Mouse (Mus musculus) gastrocnemius, adult 8-10 months (tissue): ENCODE measurements around the gene Tspan3. TPM values are rescaled to one million over a fixed set of nuclear protein-coding genes. Genes with fewer than 3 reads are reported as not detected.
A peak's percentile ranks its signal among the peaks of the same experiment; 100 is the strongest.

Experiments used
- DNase-seq, 2 experiments: peaks; one replicate each; pipeline ENCODE4 v3.0.0; 2022; ENCODE audit warnings: low spot score in 2 of 2
- total RNA-seq, 4 experiments: library from RNA; stranded (reverse); gene quantifications; 2 replicates each; pipeline ENCODE4 v1.2.4; 2022

Tspan3 gene
- total RNA-seq, 4 experiments from 2014 or later: 105 to 114 (median 107) TPM

- no peak for DNase-seq
Measured at GRCm38 (mm10) chr9:56118091-56118490, 47.2 kb downstream of the Tspan3 start.

GRCm38 (mm10) chr9:56108174-56108573, 57.1 kb downstream of the Tspan3 start:
- no peak for DNase-seq

- DNase-seq: no peak
Measured at GRCm38 (mm10) chr9:56107527-56107926, 57.8 kb downstream of the Tspan3 start.

GRCm38 (mm10) chr9:56106274-56107072, 58.8 kb downstream of the Tspan3 start:
- no peak for DNase-seq

- no peak for DNase-seq
Measured at GRCm38 (mm10) chr9:56104921-56105320, 60.4 kb downstream of the Tspan3 start.

- no peak for DNase-seq
Measured at GRCm38 (mm10) chr9:56101022-56101421, 64.3 kb downstream of the Tspan3 start.

- DNase-seq: no peak
Measured at GRCm38 (mm10) chr9:56100041-56100522, 65.2 kb downstream of the Tspan3 start.

- DNase-seq: no peak
Measured at GRCm38 (mm10) chr9:56097584-56098298, 67.5 kb downstream of the Tspan3 start.

- DNase-seq: no peak
Measured at GRCm38 (mm10) chr9:56092102-56092501, 73.2 kb downstream of the Tspan3 start.

- no peak for DNase-seq
Measured at GRCm38 (mm10) chr9:56090546-56091225, 74.6 kb downstream of the Tspan3 start.

- DNase-seq: peak; percentile 45 to 68
Measured at GRCm38 (mm10) chr9:56089778-56090520, 75.3 kb downstream of the Tspan3 start, which contains the start of gene Pstpip1. Gene Pstpip1, plus strand, starts transcription at chr9:56089962.

- no peak for DNase-seq
Measured at GRCm38 (mm10) chr9:56086524-56086923, 78.8 kb downstream of the Tspan3 start.

Other genes starting within 250 kb of the Tspan3 start
- 1 to 10 TPM; 8.0 to 9.3 (median 8.8) TPM for gene Scaper, start 227.4 kb downstream of the Tspan3 start, total RNA-seq
- gene 4930563M21Rik, start 154.9 kb downstream of the Tspan3 start, total RNA-seq: not detected
- 10 to 100 TPM; 19.0 to 21.3 (median 19.6) TPM for gene Rcn2, start 123.6 kb downstream of the Tspan3 start, total RNA-seq
- gene Pstpip1, start 75.5 kb downstream of the Tspan3 start, total RNA-seq: under 1 TPM; 0.17 to 0.83 (median 0.32) TPM